Mouse (Mus musculus): ENCODE data around the gene Cenps.

DNA sequence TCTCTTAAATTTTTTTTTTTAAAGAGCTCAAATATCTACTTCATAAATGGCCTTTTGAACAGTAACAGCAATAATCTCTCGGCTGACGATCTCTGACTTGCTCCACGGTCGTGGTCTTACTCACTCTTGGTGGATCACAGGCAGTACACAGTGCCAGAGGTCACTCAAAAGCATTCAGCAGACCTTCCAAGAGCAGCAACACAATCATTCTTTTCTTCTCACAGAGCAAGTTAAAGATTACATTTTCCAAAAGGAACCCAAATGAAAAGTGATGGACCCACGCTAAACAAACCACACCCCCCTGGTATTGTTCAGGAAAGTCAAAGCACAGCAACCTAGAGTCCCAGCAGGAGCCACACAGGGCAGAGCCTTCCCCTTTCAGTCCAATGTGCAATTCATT is 39.6 kb upstream of the Cenps start:
- TF ChIP-seq POLR2A (IDR thresholded peaks at IDR 0.05; ENCODE audit: low read depth, low read length) (no peak), CTCF (conservative IDR thresholded peaks at IDR 0.05; ENCODE audit: insufficient read depth, insufficient read length, low read depth, low read length) (no peak)
